Mouse (Mus musculus) kidney, postnatal 4 days (tissue): ENCODE results near the gene Rptor.

Experiments used
- DNase-seq, 2 experiments: peaks; one replicate each; pipeline ENCODE4 v3.0.0; 2021; ENCODE audit warnings: mixed read lengths in 2 of 2

Gene Rptor

GRCm38 (mm10) chr11:119788488-119788887 is 185.8 kb downstream of the Rptor start:
- no peak for DNase-seq

GRCm38 (mm10) chr11:119788919-119789713 is 186.4 kb downstream of the Rptor start:
- no peak for DNase-seq

- DNase-seq = peak in 1 of 2 experiments; percentile 60
These were observed 189.3 kb downstream of the Rptor start for GRCm38 (mm10) chr11:119791923-119792564.

GRCm38 (mm10) chr11:119793378-119793777 is 190.7 kb downstream of the Rptor start:
- DNase-seq = no peak

GRCm38 (mm10) chr11:119794020-119794419 is 191.3 kb downstream of the Rptor start:
- DNase-seq = no peak

- peak in 1 of 2 experiments; percentile 49 for DNase-seq
These were observed 192.0 kb downstream of the Rptor start for GRCm38 (mm10) chr11:119794671-119795070.

- DNase-seq = peak in 1 of 2 experiments; percentile 25
These were observed 193.7 kb downstream of the Rptor start for GRCm38 (mm10) chr11:119796406-119796805.

GRCm38 (mm10) chr11:119796846-119797245 is 194.1 kb downstream of the Rptor start:
- DNase-seq = no peak

GRCm38 (mm10) chr11:119799536-119799935 is 196.8 kb downstream of the Rptor start:
- no peak for DNase-seq

- DNase-seq = peak in 1 of 2 experiments; percentile 44
These were observed 199.2 kb downstream of the Rptor start for GRCm38 (mm10) chr11:119801855-119802254.

- no peak for DNase-seq
These were observed 200.2 kb downstream of the Rptor start for GRCm38 (mm10) chr11:119802947-119803346.

- DNase-seq = no peak
These were observed 201.7 kb downstream of the Rptor start for GRCm38 (mm10) chr11:119804392-119804791.

- no peak for DNase-seq
These were observed 202.5 kb downstream of the Rptor start for GRCm38 (mm10) chr11:119805112-119805750.

GRCm38 (mm10) chr11:119806539-119806938 is 203.8 kb downstream of the Rptor start:
- no peak for DNase-seq

GRCm38 (mm10) chr11:119807431-119808031 is 204.8 kb downstream of the Rptor start:
- no peak for DNase-seq

- no peak for DNase-seq
These were observed 206.1 kb downstream of the Rptor start for GRCm38 (mm10) chr11:119808647-119809280.

GRCm38 (mm10) chr11:119809309-119809708 is 206.6 kb downstream of the Rptor start:
- no peak for DNase-seq

GRCm38 (mm10) chr11:119811022-119811421 is 208.3 kb downstream of the Rptor start:
- DNase-seq = no peak

- DNase-seq = no peak
These were observed 208.9 kb downstream of the Rptor start for GRCm38 (mm10) chr11:119811598-119811997.

GRCm38 (mm10) chr11:119812093-119812492 is 209.4 kb downstream of the Rptor start:
- no peak for DNase-seq

GRCm38 (mm10) chr11:119814035-119814558 is 211.4 kb downstream of the Rptor start:
- no peak for DNase-seq

GRCm38 (mm10) chr11:119816798-119817361 is 214.2 kb downstream of the Rptor start:
- DNase-seq = no peak
